Mouse (Mus musculus) ES-Bruce4 (cell line): ENCODE results near the gene Ppp6r2.

Experiments
- CTCF ChIP-seq: IDR thresholded peaks from one replicate; pipeline ENCODE4 v1.8.1; 2011; ENCODE audit warnings: low read depth, low read length
- POLR2A ChIP-seq: IDR thresholded peaks from one replicate; pipeline ENCODE4 v1.8.1; 2011; ENCODE audit warnings: low read length; ENCODE audit not compliant: insufficient read depth

DNA sequence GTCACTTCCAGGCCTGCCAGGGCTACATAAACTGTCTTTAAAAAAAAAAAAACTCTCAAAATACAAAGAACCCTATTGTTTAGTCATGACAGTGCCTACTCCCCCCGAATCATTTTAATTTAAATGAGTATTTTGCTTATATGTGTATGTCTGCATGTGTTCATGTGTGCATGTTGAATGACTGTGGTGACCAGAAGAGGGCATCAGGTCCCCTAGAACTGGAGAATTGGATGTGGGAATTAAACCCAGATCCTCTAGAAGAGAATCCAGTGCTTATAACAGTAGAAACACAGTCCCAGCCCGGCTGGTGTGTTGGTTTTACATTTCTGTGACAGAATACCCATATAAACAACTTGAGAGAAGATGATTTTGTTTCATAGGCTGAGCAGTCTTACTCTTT lies 29.7 kb downstream of the Ppp6r2 start:
- TF ChIP-seq CTCF (no peak), POLR2A (no peak)
